Mouse (Mus musculus) myocyte (in vitro differentiated cells): ENCODE data around the gene Rassf3.

Experiments
- MAX ChIP-seq: IDR thresholded peaks from one replicate; pipeline ENCODE4 v1.6.1; 2011; ENCODE audit warnings: low read depth, mild to moderate bottlenecking, control low read depth
- MYOG ChIP-seq, 3 experiments: IDR thresholded peaks; one replicate each; pipeline ENCODE4 v1.6.1; 2011; ENCODE audit warnings: control low read depth in 2 of 3, low read depth in 2 of 3, mild to moderate bottlenecking in 2 of 3; ENCODE audit not compliant: insufficient read length in 2 of 3, control insufficient read depth in 1 of 3, insufficient read depth in 1 of 3
- POLR2A ChIP-seq: IDR thresholded peaks from one replicate; pipeline ENCODE4 v1.6.1; 2011; ENCODE audit warnings: low read depth, mild to moderate bottlenecking, control low read depth, moderate library complexity; ENCODE audit not compliant: insufficient read length
- TCF12 ChIP-seq: IDR thresholded peaks from one replicate; pipeline ENCODE4 v1.6.1; 2011; ENCODE audit warnings: mild to moderate bottlenecking, control low read depth; ENCODE audit not compliant: poor library complexity, insufficient read depth, severe bottlenecking
- TCF3 ChIP-seq: IDR thresholded peaks from one replicate; pipeline ENCODE4 v1.6.1; 2011; ENCODE audit warnings: low read depth, control low read depth; ENCODE audit not compliant: insufficient read length

DNA sequence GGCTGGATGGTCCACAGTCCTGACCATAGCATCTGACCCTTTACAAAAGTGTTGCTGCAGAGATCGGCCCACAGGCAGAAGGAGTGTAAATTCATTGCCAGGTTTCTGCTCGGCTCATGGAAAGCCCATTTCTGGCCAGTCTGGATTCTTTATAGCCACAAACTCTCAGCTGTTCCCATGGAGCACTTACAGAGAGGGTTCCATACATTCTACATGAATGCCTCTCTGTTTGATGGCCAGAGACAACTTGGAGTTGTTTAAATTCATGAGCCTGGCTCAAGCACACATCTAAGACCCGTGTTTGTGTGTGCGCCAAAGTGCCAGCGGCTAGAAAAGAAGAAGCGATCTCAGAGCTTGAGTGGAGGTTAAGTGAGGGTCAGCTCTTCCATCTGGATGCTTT lies 81.9 kb downstream of the Rassf3 start:
- TF ChIP-seq TCF3 = no peak
- no peak for TF ChIP-seq TCF12
- no peak for TF ChIP-seq POLR2A
- TF ChIP-seq MYOG (IDR thresholded peaks at IDR 0.05; ENCODE audit: control insufficient read depth in 1 of 3, insufficient read depth in 1 of 3, insufficient read length in 2 of 3, low read depth in 2 of 3) = no peak
- no peak for TF ChIP-seq MAX
